Mouse (Mus musculus) limb, embryonic 14.5 days (tissue): ENCODE measurements around the gene Erf. TPM values are rescaled to one million over a fixed set of nuclear protein-coding genes. Genes with fewer than 3 reads are reported as not detected.

Experiments
- ATAC-seq: fragments of 200-750 bp; cut with Nextera tagmentation; 2 replicates; pipeline ENCODE4 v1.8.0; 2017; ENCODE audit warnings: low read depth, moderate number of reproducible peaks, moderate TSS enrichment; ENCODE audit not compliant: low FRiP score
- DNase-seq: peaks from one replicate; pipeline ENCODE4 v3.0.0-alpha.2; 2015; ENCODE audit warnings: low spot score
- H3K27ac ChIP-seq: fragments of 300-500 bp; sonication (generic); replicated peaks from 2 replicates; pipeline ENCODE4 v1.5.1; 2014; ENCODE audit warnings: low read depth, mild to moderate bottlenecking, low read length, moderate library complexity, mixed read lengths
- H3K27me3 ChIP-seq: fragments of 300-500 bp; sonication (generic); 2 replicates; pipeline ENCODE4 v1.6.1; 2014; ENCODE audit warnings: low read length, mixed read lengths; ENCODE audit not compliant: control insufficient read depth, insufficient read depth
- H3K36me3 ChIP-seq: fragments of 300-500 bp; sonication (generic); 2 replicates; pipeline ENCODE4 v1.6.1; 2014; ENCODE audit warnings: mild to moderate bottlenecking, low read length, moderate library complexity, mixed read lengths; ENCODE audit not compliant: control insufficient read depth, insufficient read depth
- H3K4me1 ChIP-seq: fragments of 300-500 bp; sonication (generic); 2 replicates; pipeline ENCODE4 v1.6.1; 2014; ENCODE audit warnings: antibody characterized with exemption, low read length, mixed read lengths; ENCODE audit not compliant: control insufficient read depth, insufficient read depth
- H3K4me2 ChIP-seq: fragments of 300-500 bp; sonication (generic); replicated peaks from 2 replicates; pipeline ENCODE4 v1.6.1; 2014; ENCODE audit warnings: low read depth, mild to moderate bottlenecking, low read length, moderate library complexity; ENCODE audit not compliant: severe bottlenecking
- H3K4me3 ChIP-seq: fragments of 300-500 bp; sonication (generic); replicated peaks from 2 replicates; pipeline ENCODE4 v1.5.1; 2014; ENCODE audit warnings: low read length
- H3K9ac ChIP-seq: fragments of 300-500 bp; sonication (generic); 2 replicates; pipeline ENCODE4 v1.6.1; 2014; ENCODE audit warnings: mild to moderate bottlenecking, low read depth, low read length, moderate library complexity; ENCODE audit not compliant: severe bottlenecking
- H3K9me3 ChIP-seq: fragments of 300-500 bp; sonication (generic); 2 replicates; pipeline ENCODE4 v1.6.1; 2016; ENCODE audit warnings: low read length; ENCODE audit not compliant: control insufficient read depth
- POLR2A ChIP-seq: fragments of 200-500 bp; IDR thresholded peaks from 2 replicates; pipeline ENCODE4 v1.8.0; 2012; ENCODE audit warnings: inconsistent platforms, mild to moderate bottlenecking, moderate library complexity, borderline replicate concordance; ENCODE audit not compliant: insufficient read depth, insufficient read length; ENCODE audit errors: extremely low read depth
- WGBS: fragments of 180-500 bp; shearing (Covaris S2); extraction: QIAGEN DNeasy Blood & Tissue Kit; methylation state at CpG from one replicate; pipeline ENCODE4 v1.1.7; 2014; 5-methylcytosine and 5-hydroxymethylcytosine counted together
- polyA plus RNA-seq, 2 experiments: library from polyadenylated mRNA; depleted of rRNA in 1 of 2; stranded (reverse) in 1 of 2; unstranded in 1 of 2; fragments of >200 nt; fragmentation: Nextera tagmentation in 1 of 2; extraction: Ambion mirVana in 1 of 2; gene quantifications; 2 replicates each; pipeline versions ENCODE4 v1.2.1 to v1.2.3; 2012 to 2014

Erf gene
- polyA plus RNA-seq, 2 experiments, result 33.2 to 99.2 TPM

DNA sequence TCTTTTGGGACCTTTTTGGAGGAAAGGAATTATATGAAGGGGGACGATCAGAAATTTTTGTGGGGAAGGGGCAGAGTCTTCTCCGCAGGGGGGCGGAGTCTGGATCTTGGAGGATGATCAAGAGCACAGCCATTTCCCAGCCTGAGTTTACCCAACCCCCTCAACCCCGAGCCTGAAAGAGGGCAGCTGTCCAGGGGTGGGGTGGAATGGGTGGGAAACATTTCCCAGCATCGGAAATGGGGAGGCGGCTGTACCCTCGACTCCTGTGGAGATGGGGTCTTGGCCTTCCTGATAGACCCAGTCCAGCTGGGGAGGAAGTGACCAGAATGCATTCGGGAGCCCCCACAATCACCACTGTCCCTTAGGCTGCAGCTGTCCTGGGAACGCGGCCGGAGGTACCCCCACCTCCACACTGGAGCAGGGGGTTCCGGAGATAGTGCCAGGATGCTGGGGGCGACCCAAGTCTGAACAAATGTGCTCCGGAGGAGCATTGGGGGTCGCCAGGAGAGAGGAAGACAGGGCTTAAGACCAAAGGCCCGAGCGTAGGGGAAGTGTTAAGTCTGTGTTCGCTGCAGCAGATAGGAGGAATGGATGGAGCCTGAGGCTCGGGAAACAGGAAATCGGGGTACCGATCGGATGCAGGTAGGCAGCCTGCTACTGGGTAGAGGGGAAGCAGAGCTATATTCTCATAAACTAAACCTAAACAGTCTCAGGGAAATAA, 670 bp upstream of the Erf start:
- TF ChIP-seq POLR2A, result no peak
- peak; percentile 87 for DNase-seq

DNA sequence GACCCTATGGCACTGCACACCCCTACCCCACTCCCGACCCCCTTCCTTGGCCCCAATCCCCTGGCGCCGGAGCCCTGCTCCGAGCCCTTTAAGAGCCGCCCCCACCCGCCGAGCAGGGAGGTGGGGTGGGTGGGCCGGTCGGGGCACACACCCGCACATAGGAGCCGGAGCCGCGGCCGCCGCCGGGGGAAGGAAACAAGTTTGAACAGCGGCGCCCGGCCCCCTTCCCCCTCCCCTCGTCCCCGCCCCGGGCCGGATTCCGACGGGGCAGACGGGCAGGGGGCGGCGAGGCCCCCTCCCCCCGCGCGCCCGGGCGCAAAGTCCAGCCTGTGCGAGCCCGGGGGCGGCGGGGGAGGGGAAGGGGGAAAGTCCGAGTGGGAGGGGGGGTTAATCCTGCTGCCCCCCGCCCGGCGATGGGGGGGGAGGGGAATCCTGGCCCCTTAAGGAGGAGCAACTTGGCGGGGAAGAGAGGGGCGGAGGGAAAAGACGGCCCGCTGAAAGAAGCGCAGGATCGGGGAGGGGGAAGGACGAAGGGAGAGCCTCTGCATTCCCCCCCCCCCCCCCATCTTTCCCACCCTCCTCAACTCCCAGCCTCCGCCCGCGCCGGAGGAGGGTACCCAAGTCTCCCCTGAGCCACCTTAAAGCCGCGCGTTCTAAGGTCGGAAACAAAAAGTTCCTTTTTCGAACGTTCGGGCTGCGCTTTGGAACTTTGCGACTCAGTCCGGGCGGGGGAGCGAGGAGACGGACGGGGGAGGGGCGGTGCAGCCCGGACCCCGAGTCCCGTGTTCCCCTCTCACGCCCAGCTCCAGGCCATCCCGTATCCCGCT, 1.0 kb downstream of the Erf start:
- DNase-seq (peak; percentile 85), ATAC-seq (peak; percentile 67)
- TF ChIP-seq POLR2A, result no peak
- under 1% methylated on average over 34 of the region's 73 CpGs for WGBS
- H3K9me3 ChIP-seq, result no peaks in the 10 kb centered on the region
- no peaks in the 10 kb centered on the region for H3K27me3 ChIP-seq
- H3K9ac ChIP-seq, result peak overlapping the region; percentile 91
- H3K27ac ChIP-seq, result peak overlapping the region; percentile 97
- H3K4me2 ChIP-seq, result peak overlapping the region; percentile 95
- peaks cover 20% of the 10 kb centered on the region for H3K36me3 ChIP-seq
- peaks cover 49% of the 10 kb centered on the region for H3K4me1 ChIP-seq
- H3K4me3 ChIP-seq, result peak overlapping the region; percentile 99

More for the DNA sequence above, 670 bp upstream of the Erf start:
- ATAC-seq, result peak; percentile 51
- H3K27ac ChIP-seq, result peak overlapping the region; percentile 97
- H3K4me2 ChIP-seq, result peak overlapping the region; percentile 95
- H3K9me3 ChIP-seq, result no peaks in the 10 kb centered on the region
- peaks cover 3% of the 10 kb centered on the region; the same call in 1 of the 2 replicates for H3K36me3 ChIP-seq
- H3K9ac ChIP-seq, result peak overlapping the region; percentile 91
- H3K4me3 ChIP-seq, result peak overlapping the region; percentile 99
- WGBS, result 2% methylated on average over 22 of the region's 22 CpGs
- peaks cover 33% of the 10 kb centered on the region for H3K4me1 ChIP-seq
- no peaks in the 10 kb centered on the region for H3K27me3 ChIP-seq

DNA sequence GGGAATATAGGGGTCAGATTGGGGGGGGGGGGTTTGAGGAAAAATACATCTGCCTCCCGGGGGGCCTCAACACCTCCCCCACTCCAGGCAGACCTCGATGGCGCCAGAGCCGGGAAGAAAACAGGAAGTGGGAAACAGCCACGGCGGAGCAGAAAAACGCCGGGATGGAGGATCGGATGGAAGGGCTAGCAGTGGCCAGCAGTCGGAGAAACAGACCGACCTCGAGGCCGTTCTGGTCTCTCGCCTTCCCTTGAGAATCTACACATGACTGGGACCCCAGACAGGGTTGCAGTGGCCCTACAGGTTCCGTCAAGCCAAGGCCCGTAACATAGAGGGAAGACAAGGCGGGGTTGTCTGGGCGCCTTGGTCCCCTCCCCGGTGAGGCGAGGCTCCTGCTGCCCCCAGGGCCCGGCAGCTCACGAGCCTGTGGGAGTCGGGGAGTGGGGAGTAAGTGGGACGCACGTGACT, 1.7 kb downstream of the Erf start:
- Histone ChIP-seq H3K4me1 (peaks cover 53% of the 10 kb centered on the region), H3K27ac (peak overlapping the region; percentile 97), H3K4me2 (peak overlapping the region; percentile 95), H3K4me3 (peak overlapping the region; percentile 99), H3K36me3 (peaks cover 26% of the 10 kb centered on the region), H3K9me3 (no peaks in the 10 kb centered on the region), H3K27me3 (no peaks in the 10 kb centered on the region), H3K9ac (peak overlapping the region; percentile 91)
- ATAC-seq (no peak), DNase-seq (no peak)
- TF ChIP-seq POLR2A, result no peak
- WGBS, result under 1% methylated on average over 22 of the region's 25 CpGs

DNA sequence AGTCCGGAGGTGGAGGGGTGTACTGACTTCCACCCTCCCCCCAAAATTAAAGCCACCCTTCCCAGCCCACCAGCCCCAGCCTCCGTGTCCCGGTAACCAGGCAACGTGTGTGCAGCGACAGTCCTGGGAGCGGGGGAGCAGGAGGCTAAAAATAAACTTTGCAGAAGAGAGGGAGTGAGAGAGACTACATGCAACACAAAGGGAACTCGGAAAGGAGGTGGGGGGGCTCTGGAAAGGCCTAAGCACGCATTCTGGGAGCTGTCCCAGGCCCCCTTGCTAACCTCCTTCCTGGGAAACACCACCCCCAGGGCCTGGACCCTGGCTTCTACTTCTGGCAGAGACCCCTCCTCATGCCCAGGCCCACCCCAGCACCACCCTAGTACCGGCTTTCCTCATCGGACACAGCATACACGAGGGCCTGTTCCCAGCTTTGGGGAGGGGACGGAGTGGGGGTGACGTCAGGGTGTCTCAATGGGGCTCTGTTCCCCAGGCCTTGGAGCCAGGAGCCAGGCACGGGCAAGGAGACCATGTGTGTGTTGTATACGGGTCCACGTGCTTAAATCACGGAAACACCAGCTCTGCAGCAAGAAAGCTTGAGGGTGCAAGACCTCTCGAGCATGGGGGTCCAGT, 2.4 kb downstream of the Erf start:
- peak overlapping the region; percentile 91 for H3K9ac ChIP-seq
- no peak for TF ChIP-seq POLR2A
- H3K27ac ChIP-seq, result peak overlapping the region; percentile 97
- H3K9me3 ChIP-seq, result no peaks in the 10 kb centered on the region
- no peak for ATAC-seq
- H3K27me3 ChIP-seq, result no peaks in the 10 kb centered on the region
- H3K4me1 ChIP-seq, result peaks cover 53% of the 10 kb centered on the region
- H3K4me2 ChIP-seq, result peak overlapping the region; percentile 95
- H3K36me3 ChIP-seq, result peaks cover 34% of the 10 kb centered on the region
- DNase-seq, result peak; percentile 32
- peak overlapping the region; percentile 99 for H3K4me3 ChIP-seq
- WGBS, result under 1% methylated on average over 18 of the region's 18 CpGs

DNA sequence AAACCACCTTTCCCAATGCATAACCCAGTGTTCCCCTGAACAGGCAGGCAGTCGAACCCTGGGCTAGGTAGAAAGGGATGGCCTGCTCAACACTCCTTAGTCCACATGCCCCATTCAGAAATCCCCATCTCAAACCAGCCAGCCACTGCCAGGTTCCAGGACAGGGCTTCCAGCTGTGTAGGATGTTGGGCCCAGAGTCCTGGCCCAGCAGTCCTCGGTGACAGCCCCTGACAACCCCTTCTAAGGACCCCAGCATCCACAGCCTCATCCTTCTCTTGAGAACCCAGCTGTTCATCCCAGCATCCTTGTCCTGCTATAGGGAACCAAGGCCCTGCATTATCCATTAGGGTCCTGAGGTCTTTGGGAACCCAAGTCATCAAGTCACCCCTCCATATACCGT, 3.1 kb downstream of the Erf start:
- WGBS, result 13% methylated on average over 3 of the region's 3 CpGs
- Histone ChIP-seq H3K9me3 (no peaks in the 10 kb centered on the region), H3K36me3 (peaks cover 40% of the 10 kb centered on the region), H3K4me2 (peak overlapping the region; percentile 95), H3K27me3 (no peaks in the 10 kb centered on the region), H3K27ac (peak overlapping the region; percentile 97), H3K9ac (peak overlapping the region; percentile 91), H3K4me1 (peaks cover 53% of the 10 kb centered on the region), H3K4me3 (peak overlapping the region; percentile 99)
- no peak for TF ChIP-seq POLR2A
- no peak for DNase-seq
- ATAC-seq, result no peak
